Mouse (Mus musculus) kidney, postnatal 0 days (tissue): ENCODE measurements at regions not wholly inside any gene's neighbourhood (a gene's known extent, or its start where the extent isn't known, plus 50 kb on each side); places are given as distances from the start of the nearest gene placed in this dataset.

Experiments
- ATAC-seq: fragments of 200-750 bp; cut with Nextera tagmentation; replicated peaks from 2 replicates; pipeline ENCODE4 v1.8.0; 2017; ENCODE audit warnings: low read depth, moderate number of reproducible peaks, moderate TSS enrichment, moderate library complexity; ENCODE audit not compliant: low FRiP score
- DNase-seq: peaks from one replicate; pipeline ENCODE4 v3.0.0-alpha.2; 2016; ENCODE audit warnings: low spot score
- H3K27ac ChIP-seq: fragments of 300-500 bp; sonication (generic); 2 replicates; pipeline ENCODE4 v1.5.1; 2014; ENCODE audit warnings: mild to moderate bottlenecking
- H3K27me3 ChIP-seq: fragments of 300-500 bp; sonication (generic); 2 replicates; pipeline ENCODE4 v1.6.1; 2014; ENCODE audit warnings: low read length, mixed read lengths; ENCODE audit not compliant: insufficient read depth
- H3K36me3 ChIP-seq: fragments of 300-500 bp; sonication (generic); 2 replicates; pipeline ENCODE4 v1.6.1; 2014; ENCODE audit warnings: low read length, mixed read lengths; ENCODE audit not compliant: insufficient read depth
- H3K4me1 ChIP-seq: fragments of 300-500 bp; sonication (generic); replicated peaks from 2 replicates; pipeline ENCODE4 v1.6.1; 2014; ENCODE audit warnings: antibody characterized with exemption, low read length, mixed read lengths; ENCODE audit not compliant: insufficient read depth
- H3K4me2 ChIP-seq: fragments of 300-500 bp; sonication (generic); 2 replicates; pipeline ENCODE4 v1.6.1; 2014; ENCODE audit warnings: mild to moderate bottlenecking, low read length, moderate library complexity, mixed read lengths
- H3K4me3 ChIP-seq: fragments of 300-500 bp; sonication (generic); replicated peaks from 2 replicates; pipeline ENCODE4 v1.5.1; 2014; ENCODE audit warnings: low read depth, low read length
- H3K9ac ChIP-seq: fragments of 300-500 bp; sonication (generic); 2 replicates; pipeline ENCODE4 v1.6.1; 2014; ENCODE audit warnings: low read depth, low read length
- H3K9me3 ChIP-seq: fragments of 300-500 bp; sonication (generic); replicated peaks from 2 replicates; pipeline ENCODE4 v1.6.1; 2016; ENCODE audit warnings: low read length, inconsistent platforms, mixed read lengths
- CTCF ChIP-seq: IDR thresholded peaks from 2 replicates; pipeline ENCODE4 v1.5.1; 2016; ENCODE audit warnings: antibody characterized with exemption, low read depth, mild to moderate bottlenecking, moderate library complexity
- WGBS: fragments of 180-500 bp; shearing (Covaris S2); extraction: QIAGEN DNeasy Blood & Tissue Kit; methylation state at CpG from one replicate; pipeline ENCODE4 v1.1.7; 2014; 5-methylcytosine and 5-hydroxymethylcytosine counted together

GRCm38 (mm10) chr10:110534387-110534786, 78.4 kb upstream of the Nav3 start:
- Histone ChIP-seq H3K27ac (no peak overlapping the region), H3K9ac (no peak overlapping the region), H3K4me3 (no peak overlapping the region), H3K4me2 (no peak overlapping the region), H3K4me1 (no peaks in the 10 kb centered on the region), H3K9me3 (no peaks in the 10 kb centered on the region), H3K36me3 (no peaks in the 10 kb centered on the region), H3K27me3 (no peaks in the 10 kb centered on the region)
- ATAC-seq (no peak), DNase-seq (no peak)
- WGBS: 24% methylated on average over 5 of the region's 5 CpGs
- TF ChIP-seq CTCF: no peak

- no peak overlapping the region for H3K9ac ChIP-seq
- no peak for TF ChIP-seq CTCF
- WGBS: 54% methylated on average over 6 of the region's 6 CpGs
Measured at GRCm38 (mm10) chr10:110542712-110543111, 86.7 kb upstream of the Nav3 start.

GRCm38 (mm10) chr10:110548391-110548790, 92.4 kb upstream of the Nav3 start:
- H3K9ac ChIP-seq: no peak overlapping the region
- ATAC-seq: no peak
- H3K9me3 ChIP-seq: no peaks in the 10 kb centered on the region
- H3K4me2 ChIP-seq: no peak overlapping the region
- no peaks in the 10 kb centered on the region for H3K4me1 ChIP-seq
- H3K36me3 ChIP-seq: no peaks in the 10 kb centered on the region
- no peak overlapping the region for H3K4me3 ChIP-seq
- DNase-seq: no peak
- no peak for TF ChIP-seq CTCF
- no peaks in the 10 kb centered on the region for H3K27me3 ChIP-seq
- 50% methylated on average over 2 of the region's 2 CpGs for WGBS
- no peak overlapping the region for H3K27ac ChIP-seq

More at GRCm38 (mm10) chr10:110542712-110543111, 86.7 kb upstream of the Nav3 start:
- no peak overlapping the region for H3K27ac ChIP-seq
- H3K36me3 ChIP-seq: no peaks in the 10 kb centered on the region
- H3K9me3 ChIP-seq: no peaks in the 10 kb centered on the region
- no peaks in the 10 kb centered on the region for H3K27me3 ChIP-seq
- DNase-seq (no peak), ATAC-seq (no peak)
- H3K4me1 ChIP-seq: no peaks in the 10 kb centered on the region
- no peak overlapping the region for H3K4me3 ChIP-seq
- H3K4me2 ChIP-seq: no peak overlapping the region

- Histone ChIP-seq H3K4me3 (no peak overlapping the region), H3K4me2 (no peak overlapping the region), H3K4me1 (no peaks in the 10 kb centered on the region), H3K36me3 (no peaks in the 10 kb centered on the region), H3K9me3 (no peaks in the 10 kb centered on the region), H3K27ac (no peak overlapping the region), H3K9ac (no peak overlapping the region), H3K27me3 (no peaks in the 10 kb centered on the region)
- DNase-seq (no peak), ATAC-seq (no peak)
- TF ChIP-seq CTCF: no peak
- WGBS: 73% methylated on average over 6 of the region's 6 CpGs
Measured at GRCm38 (mm10) chr10:110553954-110554353, 98.0 kb upstream of the Nav3 start.

GRCm38 (mm10) chr10:110556326-110556883, 100.4 kb upstream of the Nav3 start:
- H3K4me1 ChIP-seq: no peaks in the 10 kb centered on the region
- TF ChIP-seq CTCF: no peak
- DNase-seq (no peak), ATAC-seq (no peak)
- H3K4me2 ChIP-seq: no peak overlapping the region
- WGBS: 95% methylated on average over 1 of the region's 1 CpGs
- no peak overlapping the region for H3K27ac ChIP-seq
- H3K9ac ChIP-seq: no peak overlapping the region
- no peaks in the 10 kb centered on the region for H3K36me3 ChIP-seq
- no peak overlapping the region for H3K4me3 ChIP-seq
- H3K27me3 ChIP-seq: no peaks in the 10 kb centered on the region
- no peaks in the 10 kb centered on the region for H3K9me3 ChIP-seq

- Histone ChIP-seq H3K9me3 (no peaks in the 10 kb centered on the region), H3K36me3 (no peaks in the 10 kb centered on the region), H3K4me3 (no peak overlapping the region), H3K27me3 (no peaks in the 10 kb centered on the region), H3K4me2 (no peak overlapping the region), H3K4me1 (no peaks in the 10 kb centered on the region), H3K27ac (no peak overlapping the region), H3K9ac (no peak overlapping the region)
- TF ChIP-seq CTCF: no peak
- no peak for ATAC-seq
- DNase-seq: no peak
- 95% methylated on average over 5 of the region's 5 CpGs for WGBS
Measured at GRCm38 (mm10) chr10:110563057-110563456, 107.1 kb upstream of the Nav3 start.

- no peak for TF ChIP-seq CTCF
- Histone ChIP-seq H3K4me2 (no peak overlapping the region), H3K27ac (no peak overlapping the region), H3K9ac (no peak overlapping the region), H3K36me3 (no peaks in the 10 kb centered on the region), H3K4me3 (no peak overlapping the region), H3K4me1 (no peaks in the 10 kb centered on the region), H3K27me3 (no peaks in the 10 kb centered on the region), H3K9me3 (no peaks in the 10 kb centered on the region)
- DNase-seq (no peak), ATAC-seq (no peak)
- WGBS: 70% methylated on average over 1 of the region's 1 CpGs
Measured at GRCm38 (mm10) chr10:110563571-110563970, 107.6 kb upstream of the Nav3 start.
